Mouse (Mus musculus): Measurements from ENCODE around the gene Pctp.

Pctp gene

GRCm38 (mm10) chr11:89977746-89978352, 24.8 kb downstream of the Pctp start:
- DNase-seq (ENCODE audit: low spot score in 2 of 2): no peak

GRCm38 (mm10) chr11:89976361-89976760, 26.3 kb downstream of the Pctp start:
- no peak for DNase-seq (ENCODE audit: low spot score in 2 of 2)

- DNase-seq (ENCODE audit: low spot score in 2 of 2): no peak
Observed at GRCm38 (mm10) chr11:89971296-89971695, 31.4 kb downstream of the Pctp start.

- no peak for DNase-seq (ENCODE audit: low spot score in 2 of 2)
Observed at GRCm38 (mm10) chr11:89970726-89971125, 32.0 kb downstream of the Pctp start.

- no peak for DNase-seq (ENCODE audit: low spot score in 2 of 2)
Observed at GRCm38 (mm10) chr11:89969131-89969530, 33.6 kb downstream of the Pctp start.

GRCm38 (mm10) chr11:89950691-89951270, 51.9 kb downstream of the Pctp start:
- peak; percentile 30 to 49 for DNase-seq (ENCODE audit: low spot score in 2 of 2)

GRCm38 (mm10) chr11:89947806-89948205, 54.9 kb downstream of the Pctp start:
- DNase-seq (ENCODE audit: low spot score in 2 of 2): no peak

- no peak for DNase-seq (ENCODE audit: low spot score in 2 of 2)
Observed at GRCm38 (mm10) chr11:89945159-89945558, 57.5 kb downstream of the Pctp start.

GRCm38 (mm10) chr11:89937241-89937640, 65.5 kb downstream of the Pctp start:
- no peak for DNase-seq (ENCODE audit: low spot score in 2 of 2)

Data from right cerebral cortex, postnatal 36 days (tissue).